Mouse (Mus musculus): Measurements from ENCODE around the gene Rbm6.

Gene Rbm6

GRCm38 (mm10) chr9:107873137-107873536, at the start of gene Rbm6:
TSS of gene Rbm6 (minus strand) at chr9:107873237.
- DNase-seq (ENCODE audit: low spot score) = no peak

GRCm38 (mm10) chr9:107919441-107919840, 46.4 kb upstream of the Rbm6 start:
- no peak for DNase-seq (ENCODE audit: low spot score)

- no peak for DNase-seq (ENCODE audit: low spot score)
These were observed 45.8 kb upstream of the Rbm6 start for GRCm38 (mm10) chr9:107918884-107919283.

GRCm38 (mm10) chr9:107917895-107918608, 45.0 kb upstream of the Rbm6 start:
- no peak for DNase-seq (ENCODE audit: low spot score)

GRCm38 (mm10) chr9:107914764-107915420, 41.9 kb upstream of the Rbm6 start:
- no peak for DNase-seq (ENCODE audit: low spot score)

GRCm38 (mm10) chr9:107910025-107910769, 37.2 kb upstream of the Rbm6 start:
- no peak for DNase-seq (ENCODE audit: low spot score)

GRCm38 (mm10) chr9:107908410-107909158, 35.5 kb upstream of the Rbm6 start:
- DNase-seq (ENCODE audit: low spot score) = no peak

GRCm38 (mm10) chr9:107907801-107908120, 34.7 kb upstream of the Rbm6 start:
- no peak for DNase-seq (ENCODE audit: low spot score)

GRCm38 (mm10) chr9:107906967-107907800, 34.1 kb upstream of the Rbm6 start:
- DNase-seq (ENCODE audit: low spot score) = no peak

GRCm38 (mm10) chr9:107906252-107906966, 33.4 kb upstream of the Rbm6 start, which contains the start of gene Mst1r:
TSS of gene Mst1r (plus strand) at chr9:107906873.
- peak; percentile 89 for DNase-seq (ENCODE audit: low spot score)

- DNase-seq (ENCODE audit: low spot score) = peak; percentile 93
These were observed 31.7 kb upstream of the Rbm6 start for GRCm38 (mm10) chr9:107904726-107905125.

- no peak for DNase-seq (ENCODE audit: low spot score)
These were observed 28.5 kb upstream of the Rbm6 start for GRCm38 (mm10) chr9:107901627-107901914.

- DNase-seq (ENCODE audit: low spot score) = peak; percentile 83
These were observed 28.0 kb upstream of the Rbm6 start for GRCm38 (mm10) chr9:107900840-107901626.

GRCm38 (mm10) chr9:107899855-107900254, 26.8 kb upstream of the Rbm6 start:
- no peak for DNase-seq (ENCODE audit: low spot score)

GRCm38 (mm10) chr9:107898563-107898962, 25.5 kb upstream of the Rbm6 start:
- DNase-seq (ENCODE audit: low spot score) = no peak

- DNase-seq (ENCODE audit: low spot score) = no peak
These were observed 18.0 kb upstream of the Rbm6 start for GRCm38 (mm10) chr9:107891023-107891422.

GRCm38 (mm10) chr9:107890260-107890659, 17.2 kb upstream of the Rbm6 start:
- DNase-seq (ENCODE audit: low spot score) = no peak

GRCm38 (mm10) chr9:107888267-107888850, 15.3 kb upstream of the Rbm6 start:
- no peak for DNase-seq (ENCODE audit: low spot score)

- peak; percentile 81 for DNase-seq (ENCODE audit: low spot score)
These were observed 14.8 kb upstream of the Rbm6 start, which contains the start of gene Mon1a for GRCm38 (mm10) chr9:107887804-107888266. TSS of gene Mon1a (plus strand) at chr9:107888151.

Data from testis, postnatal 10 days (tissue).